Mouse (Mus musculus): ENCODE data around the gene Mdm2. TPM values are rescaled to one million over a fixed set of nuclear protein-coding genes. Genes with fewer than 3 reads are reported as not detected.

The Mdm2 gene
- polyA plus RNA-seq, 1 experiment, result 36.0 TPM

DNA sequence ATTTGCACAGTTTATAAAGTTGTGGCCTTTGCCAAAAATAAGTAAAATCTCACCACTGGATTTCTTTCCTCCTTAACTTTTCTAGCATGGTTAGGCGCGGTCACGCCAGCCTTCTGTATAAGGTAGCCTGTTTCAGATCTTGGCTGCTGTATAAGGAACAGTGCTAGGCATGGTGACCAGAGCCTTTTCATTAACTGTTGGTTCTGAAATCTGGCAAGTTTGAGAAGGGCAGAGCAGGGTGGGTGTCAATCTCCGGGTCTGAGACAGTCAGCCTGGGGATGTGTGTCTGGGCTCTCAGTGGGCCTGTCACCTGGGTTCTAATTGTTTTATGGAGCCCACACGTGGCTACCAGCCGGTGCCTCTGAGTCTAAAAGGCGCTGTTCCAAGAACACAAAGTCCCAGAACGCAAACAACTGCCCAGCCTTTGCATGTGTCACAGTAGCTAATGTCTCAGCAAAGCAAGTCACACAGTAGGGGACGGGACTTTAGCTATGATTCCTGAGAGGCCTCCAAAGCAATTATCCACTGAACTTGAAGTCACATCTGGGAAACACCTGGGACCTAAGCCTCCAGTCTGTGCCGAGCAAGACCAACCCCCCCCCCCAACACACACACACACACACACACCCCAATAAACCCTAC is 41.0 kb downstream of the Mdm2 start:
- Histone ChIP-seq H3K79me3 (ENCODE audit: low read depth) (no peaks in the 10 kb centered on the region), H3K4me3 (ENCODE audit: insufficient read depth, poor library complexity, severe bottlenecking) (no peak overlapping the region)

DNA sequence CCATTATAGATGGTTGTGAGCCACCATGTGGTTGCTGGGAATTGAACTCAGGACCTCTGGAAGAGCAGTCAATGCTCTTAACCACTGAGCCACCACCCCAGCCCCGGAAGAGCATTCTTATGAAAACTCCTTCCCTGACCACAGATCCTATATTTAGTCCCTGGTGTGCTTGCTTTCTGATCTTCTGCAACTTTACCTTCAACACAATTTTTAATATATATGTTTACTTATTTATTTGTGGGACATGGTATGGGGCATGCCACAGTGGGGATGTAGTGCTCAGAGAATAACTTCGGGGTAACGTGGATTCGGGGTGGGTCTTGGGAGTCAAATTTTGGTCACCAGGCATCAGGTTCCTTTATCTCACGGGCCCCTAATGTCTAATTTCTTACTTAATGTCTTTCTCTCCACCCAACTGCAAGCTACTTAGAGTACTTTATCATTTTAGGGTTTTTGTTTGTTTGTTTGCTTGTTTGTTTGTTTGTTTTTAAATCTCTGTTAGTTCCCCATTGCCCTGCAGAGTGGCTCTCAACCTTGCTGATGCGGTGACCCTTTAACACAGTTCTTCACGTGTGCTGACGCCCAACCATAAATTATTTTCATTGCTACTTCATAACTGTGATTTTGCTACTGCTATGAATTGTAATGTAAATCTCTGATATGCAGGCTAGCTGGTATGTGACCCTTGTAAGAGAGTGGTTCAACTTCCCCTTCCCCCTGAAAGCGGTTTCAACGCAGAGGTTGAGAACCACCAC is 41.8 kb downstream of the Mdm2 start:
- Histone ChIP-seq H3K36me3 (ENCODE audit: control insufficient read depth, insufficient read depth) (no peaks in the 10 kb centered on the region), H3K4me3 (ENCODE audit: insufficient read depth, poor library complexity, severe bottlenecking) (no peak overlapping the region), H3K27me3 (ENCODE audit: control insufficient read depth, insufficient read depth, insufficient read length) (no peaks in the 10 kb centered on the region), H3K79me3 (ENCODE audit: low read depth) (no peaks in the 10 kb centered on the region), H3ac (ENCODE audit: control insufficient read depth, insufficient read length, low read depth) (no peak overlapping the region), H3K79me2 (ENCODE audit: control insufficient read depth, insufficient read depth) (no peaks in the 10 kb centered on the region)
- TF ChIP-seq MAX (IDR thresholded peaks at IDR 0.05) (no peak), MYOG (IDR thresholded peaks at IDR 0.05; ENCODE audit: control insufficient read depth, extremely low read depth, insufficient read length) (no peak), FOSL1 (IDR thresholded peaks at IDR 0.05; ENCODE audit: insufficient read depth, low read length, poor library complexity, severe bottlenecking) (no peak), USF1 (IDR thresholded peaks at IDR 0.05; ENCODE audit: low read depth) (no peak), CTCF (IDR thresholded peaks at IDR 0.05; ENCODE audit: control insufficient read depth, insufficient read depth, insufficient read length) (no peak), MYOD1 (IDR thresholded peaks at IDR 0.05; ENCODE audit: control insufficient read depth, insufficient read length, low read depth) (no peak), CEBPB (IDR thresholded peaks at IDR 0.05; ENCODE audit: low read depth) (no peak)

More for the DNA sequence above, 41.0 kb downstream of the Mdm2 start:
- TF ChIP-seq CEBPB (IDR thresholded peaks at IDR 0.05; ENCODE audit: low read depth), result no peak
- no peak for TF ChIP-seq USF1 (IDR thresholded peaks at IDR 0.05; ENCODE audit: low read depth)
- no peak for TF ChIP-seq FOSL1 (IDR thresholded peaks at IDR 0.05; ENCODE audit: insufficient read depth, low read length, poor library complexity, severe bottlenecking)
- Histone ChIP-seq H3K79me2 (ENCODE audit: control insufficient read depth, insufficient read depth) (no peaks in the 10 kb centered on the region), H3K27me3 (ENCODE audit: control insufficient read depth, insufficient read depth, insufficient read length) (no peaks in the 10 kb centered on the region), H3ac (ENCODE audit: control insufficient read depth, insufficient read length, low read depth) (no peak overlapping the region), H3K36me3 (ENCODE audit: control insufficient read depth, insufficient read depth) (no peaks in the 10 kb centered on the region)

DNA sequence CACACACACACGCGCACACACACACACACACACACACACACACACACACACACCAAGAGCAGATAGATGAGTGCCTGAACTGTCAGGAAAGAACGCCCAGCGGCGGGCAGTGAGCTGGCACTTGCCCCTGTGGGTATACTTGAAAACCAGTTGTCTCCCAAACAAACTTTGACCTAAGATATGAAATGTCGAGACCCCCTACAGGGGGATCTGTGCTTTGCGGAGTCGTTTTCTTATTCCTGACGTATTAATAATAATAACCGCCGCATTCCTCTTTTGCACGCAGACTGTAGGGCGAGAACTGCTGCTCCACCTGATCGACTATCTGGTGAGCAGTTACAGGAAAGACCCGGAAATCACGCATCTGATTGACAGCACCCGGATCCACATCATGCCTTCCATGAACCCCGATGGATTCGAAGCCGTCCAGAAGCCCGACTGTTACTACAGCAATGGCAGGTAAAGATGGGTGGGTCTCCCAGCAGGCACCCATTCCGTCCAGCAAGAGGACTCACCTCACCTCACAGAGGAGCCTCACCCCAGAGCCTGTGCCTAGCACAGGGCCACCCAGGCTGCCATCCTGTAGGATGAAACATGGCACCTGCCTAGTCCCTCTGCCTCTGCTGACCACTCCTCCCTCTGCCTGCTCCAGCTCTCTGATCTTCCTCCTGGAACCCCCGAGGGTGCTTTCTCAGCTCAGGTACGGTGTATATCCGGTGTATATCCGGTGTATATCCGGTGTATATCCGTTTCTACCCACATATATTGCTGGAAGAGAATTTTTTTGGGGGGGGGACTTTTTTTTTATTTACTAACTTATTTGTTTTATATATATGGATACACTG is 42.7 kb downstream of the Mdm2 start:
- H3K79me3 ChIP-seq (ENCODE audit: low read depth), result no peaks in the 10 kb centered on the region
- no peak for TF ChIP-seq MYOG (IDR thresholded peaks at IDR 0.05; ENCODE audit: control insufficient read depth, extremely low read depth, insufficient read length)
- TF ChIP-seq FOSL1 (IDR thresholded peaks at IDR 0.05; ENCODE audit: insufficient read depth, low read length, poor library complexity, severe bottlenecking), result no peak
- TF ChIP-seq MYOD1 (IDR thresholded peaks at IDR 0.05; ENCODE audit: control insufficient read depth, insufficient read length, low read depth), result no peak
- no peak for TF ChIP-seq CTCF (IDR thresholded peaks at IDR 0.05; ENCODE audit: control insufficient read depth, insufficient read depth, insufficient read length)
- no peak for TF ChIP-seq USF1 (IDR thresholded peaks at IDR 0.05; ENCODE audit: low read depth)
- TF ChIP-seq CEBPB (IDR thresholded peaks at IDR 0.05; ENCODE audit: low read depth), result no peak
- TF ChIP-seq MAX (IDR thresholded peaks at IDR 0.05), result no peak
- no peak overlapping the region for H3ac ChIP-seq (ENCODE audit: control insufficient read depth, insufficient read length, low read depth)
- no peak overlapping the region for H3K4me3 ChIP-seq (ENCODE audit: insufficient read depth, poor library complexity, severe bottlenecking)
- no peaks in the 10 kb centered on the region for H3K27me3 ChIP-seq (ENCODE audit: control insufficient read depth, insufficient read depth, insufficient read length)
- H3K36me3 ChIP-seq (ENCODE audit: control insufficient read depth, insufficient read depth), result no peaks in the 10 kb centered on the region
- H3K79me2 ChIP-seq (ENCODE audit: control insufficient read depth, insufficient read depth), result no peaks in the 10 kb centered on the region

DNA sequence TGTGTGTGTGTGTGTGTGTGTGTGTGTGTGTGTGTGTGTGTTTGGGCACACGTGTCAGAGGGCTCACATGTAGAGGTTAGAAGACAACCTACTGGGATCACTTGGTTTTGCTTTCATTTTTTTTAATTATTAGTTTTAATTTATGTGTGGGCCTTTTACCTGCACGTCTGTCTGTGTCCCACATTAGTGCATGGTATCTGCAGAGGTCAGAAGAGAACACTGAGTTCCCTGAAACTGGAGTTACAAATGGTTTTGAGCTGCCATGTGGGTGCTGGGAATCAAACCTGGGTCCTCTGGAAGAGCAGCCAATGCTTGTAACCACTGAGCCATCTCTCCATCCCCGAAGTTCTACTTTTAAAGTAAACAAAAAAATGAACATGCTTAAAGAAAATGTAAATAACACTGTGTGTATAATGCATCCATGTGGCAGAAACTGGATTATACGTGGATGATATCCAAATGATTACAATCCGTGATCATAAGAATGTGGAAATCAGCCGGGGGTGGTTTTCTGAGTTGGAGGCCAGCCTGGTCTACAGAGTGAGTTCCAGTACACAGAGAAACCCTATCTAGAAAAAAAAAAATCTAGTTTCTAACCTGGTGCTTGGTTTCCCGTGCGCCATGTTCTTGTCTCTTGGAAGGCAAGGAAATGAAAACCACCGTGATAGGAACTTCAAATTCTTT is 43.5 kb downstream of the Mdm2 start:
- Histone ChIP-seq H3K36me3 (ENCODE audit: control insufficient read depth, insufficient read depth) (no peaks in the 10 kb centered on the region), H3K79me2 (ENCODE audit: control insufficient read depth, insufficient read depth) (no peaks in the 10 kb centered on the region), H3K4me3 (ENCODE audit: insufficient read depth, poor library complexity, severe bottlenecking) (no peak overlapping the region), H3K27me3 (ENCODE audit: control insufficient read depth, insufficient read depth, insufficient read length) (no peaks in the 10 kb centered on the region), H3ac (ENCODE audit: control insufficient read depth, insufficient read length, low read depth) (no peak overlapping the region), H3K79me3 (ENCODE audit: low read depth) (no peaks in the 10 kb centered on the region)
- no peak for TF ChIP-seq CTCF (IDR thresholded peaks at IDR 0.05; ENCODE audit: control insufficient read depth, insufficient read depth, insufficient read length)
- no peak for TF ChIP-seq CEBPB (IDR thresholded peaks at IDR 0.05; ENCODE audit: low read depth)

DNA sequence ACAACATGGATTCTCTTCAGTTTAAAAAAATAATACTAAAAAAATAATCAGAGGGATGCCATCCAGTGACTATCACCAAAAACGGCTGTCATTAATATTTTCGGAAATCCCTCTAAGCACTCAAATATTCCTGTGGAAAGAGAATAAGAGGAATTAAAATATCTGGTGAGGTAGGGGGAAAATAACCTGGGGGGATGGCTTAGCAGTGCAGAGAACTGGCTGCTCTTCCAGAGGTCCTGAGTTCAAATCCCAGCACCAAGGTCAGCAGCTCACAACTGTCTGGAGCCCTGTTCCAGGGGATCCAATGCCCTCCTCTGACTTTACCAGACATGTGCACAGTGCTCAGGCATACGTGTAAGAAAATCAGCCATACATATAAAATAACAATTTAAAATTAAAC is 44.2 kb downstream of the Mdm2 start:
- TF ChIP-seq MYOD1 (IDR thresholded peaks at IDR 0.05; ENCODE audit: control insufficient read depth, insufficient read length, low read depth) (no peak), MAX (IDR thresholded peaks at IDR 0.05) (no peak), CTCF (IDR thresholded peaks at IDR 0.05; ENCODE audit: control insufficient read depth, insufficient read depth, insufficient read length) (no peak)
- Histone ChIP-seq H3ac (ENCODE audit: control insufficient read depth, insufficient read length, low read depth) (no peak overlapping the region), H3K79me2 (ENCODE audit: control insufficient read depth, insufficient read depth) (no peaks in the 10 kb centered on the region), H3K36me3 (ENCODE audit: control insufficient read depth, insufficient read depth) (no peaks in the 10 kb centered on the region), H3K79me3 (ENCODE audit: low read depth) (no peaks in the 10 kb centered on the region), H3K4me3 (ENCODE audit: insufficient read depth, poor library complexity, severe bottlenecking) (no peak overlapping the region), H3K27me3 (ENCODE audit: control insufficient read depth, insufficient read depth, insufficient read length) (no peaks in the 10 kb centered on the region)

All from C2C12 (cell line).